Mouse (Mus musculus): Measurements from ENCODE around the gene Hjurp. TPM values are rescaled to one million over a fixed set of nuclear protein-coding genes. Genes with fewer than 3 reads are reported as not detected.

Hjurp gene
- 10 to 100 TPM; 14.5 to 14.6 TPM for total RNA-seq (2021)

DNA sequence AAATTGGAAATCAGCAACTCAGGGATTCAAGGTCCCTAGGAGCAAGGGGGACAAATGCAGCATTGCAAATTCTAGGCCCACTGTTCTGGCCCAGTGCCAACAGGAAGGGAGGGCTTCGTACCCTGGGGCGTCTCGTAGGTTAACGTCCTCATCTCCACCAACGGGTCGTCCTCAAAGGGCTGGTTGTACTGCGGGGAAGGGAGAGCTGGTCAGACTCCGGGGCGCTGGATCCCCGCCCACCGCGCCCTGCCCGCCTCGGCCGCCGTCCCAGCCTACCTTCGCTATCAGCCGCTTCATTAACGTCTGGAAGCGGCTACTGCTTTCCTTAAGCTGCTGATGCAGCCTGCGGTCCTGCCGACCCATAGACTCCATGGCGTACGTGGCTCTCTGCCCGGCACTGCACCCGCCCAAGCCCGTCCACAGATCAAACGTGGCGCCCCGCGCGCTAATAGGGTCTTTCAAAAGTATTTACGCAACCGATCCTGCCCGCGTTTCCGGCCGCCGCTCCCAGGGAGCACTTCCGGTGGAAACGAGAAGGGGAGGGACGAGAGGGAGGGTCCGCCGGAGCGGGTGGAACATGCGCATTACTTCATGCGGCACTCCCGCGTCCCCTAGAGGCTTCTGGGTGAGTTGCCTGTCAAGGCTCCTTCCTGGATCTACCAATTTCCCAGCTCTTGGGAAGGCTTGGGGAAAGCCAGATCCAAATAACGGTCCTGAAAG, at the start of gene Hjurp, which contains the start of gene Trpm8:
Gene Hjurp, minus strand, starts transcription at position 536 of the 720 bp plus-strand sequence.
Gene Trpm8, plus strand, starts transcription at position 564 of the 720 bp plus-strand sequence.
- intact Hi-C loops (cut with DNase I) = loop anchor here (5.0 kb wide), 1 partner anchor 270 kb away; the partner anchor contains the start of gene Usp40
- peak; percentile 100 for DNase-seq (ENCODE audit: low spot score)

DNA sequence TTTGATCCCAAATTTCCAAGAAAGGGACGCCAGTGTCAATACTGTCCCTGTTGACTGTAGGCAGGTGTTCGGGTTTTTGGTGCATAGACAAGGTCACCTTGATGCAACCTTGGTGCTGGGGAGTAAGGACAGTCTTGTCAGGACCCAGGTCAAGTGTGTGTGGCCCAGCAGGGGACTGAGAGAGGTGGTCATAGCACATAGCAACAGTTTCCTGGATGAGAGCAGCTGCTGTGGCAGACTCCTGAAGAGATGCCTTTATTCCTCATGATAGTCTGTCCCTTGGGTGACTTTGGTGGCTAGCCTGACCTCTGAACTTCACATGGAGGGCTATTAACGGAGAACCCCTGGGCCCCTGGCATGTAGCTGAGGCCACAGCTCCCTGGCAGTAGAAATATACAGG, 45.7 kb upstream of the Hjurp start:
- no peak for DNase-seq (ENCODE audit: low spot score)
- intact Hi-C loops (cut with DNase I) = no loop called here

DNA sequence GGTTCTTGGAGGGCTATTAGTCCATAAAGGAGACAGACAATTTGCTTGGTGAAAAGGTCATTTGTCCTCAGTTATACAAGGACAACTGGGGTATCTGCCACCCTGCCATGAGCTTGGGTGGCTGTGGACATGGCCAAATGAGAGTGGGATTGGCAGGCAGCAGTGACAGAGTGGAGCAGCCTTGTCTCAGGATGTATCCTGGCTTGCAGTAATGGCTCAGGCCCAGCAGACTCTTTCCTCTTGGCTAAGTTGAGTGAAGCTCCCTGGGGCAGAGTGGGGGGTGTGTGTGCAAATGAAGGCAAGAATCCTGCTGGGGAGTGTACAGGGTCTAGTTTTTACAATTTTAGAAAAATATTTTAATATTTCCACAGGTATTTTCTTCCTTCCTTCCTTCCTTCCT, 44.7 kb upstream of the Hjurp start:
- DNase-seq (ENCODE audit: low spot score) = no peak
- intact Hi-C loops (cut with DNase I) = no loop called here

DNA sequence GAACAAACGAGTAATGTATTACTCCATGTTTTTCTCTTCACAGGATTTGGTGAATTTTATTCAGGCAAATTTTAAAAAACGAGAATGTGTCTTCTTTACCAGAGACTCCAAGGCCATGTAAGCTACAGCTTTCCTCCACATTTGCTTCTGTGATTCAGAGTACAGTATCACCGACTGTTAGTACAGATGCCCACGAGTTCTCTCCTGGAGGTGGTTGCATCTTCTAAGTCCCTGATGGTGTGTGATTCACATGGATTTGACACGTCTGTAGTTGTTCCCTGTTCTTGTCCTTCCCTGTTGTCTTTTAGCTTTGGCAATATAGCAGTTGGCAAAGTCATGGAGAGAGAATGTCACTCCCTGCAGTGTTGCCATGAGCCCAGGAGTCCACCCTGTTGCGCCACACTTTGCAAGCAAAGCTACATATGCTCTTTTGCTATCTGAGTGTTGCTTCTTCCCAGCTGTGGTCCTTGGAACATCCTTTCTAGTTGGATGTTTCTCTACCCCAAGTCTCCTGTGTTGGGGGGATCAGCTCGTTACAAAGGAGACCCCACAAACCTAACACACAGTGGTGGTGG, 43.5 kb upstream of the Hjurp start:
- no peak for DNase-seq (ENCODE audit: low spot score)
- intact Hi-C loops (cut with DNase I) = no loop called here

DNA sequence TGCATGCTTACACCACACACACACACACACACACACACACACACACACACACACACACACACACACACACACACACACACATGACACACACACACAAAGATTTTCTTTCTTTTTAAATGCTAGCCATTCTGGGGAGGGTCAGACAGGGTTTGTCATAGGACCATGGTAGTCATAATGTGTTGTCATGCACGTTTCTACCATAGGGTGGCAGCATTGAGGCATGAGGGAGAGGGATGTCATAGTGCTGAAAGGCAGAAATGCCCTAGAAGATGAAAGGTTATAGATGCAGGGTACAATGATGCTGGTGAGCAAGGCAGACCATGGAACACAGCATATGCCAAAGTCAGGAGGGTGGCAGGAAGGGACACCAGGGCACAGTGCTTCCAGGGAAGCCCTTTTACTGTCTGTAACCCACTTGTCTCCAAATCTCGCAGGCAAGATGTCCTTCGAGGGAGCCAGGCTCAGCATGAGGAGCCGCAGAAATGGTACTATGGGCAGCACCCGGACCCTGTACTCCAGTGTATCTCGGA, 41.2 kb upstream of the Hjurp start:
- intact Hi-C loops (cut with DNase I) = no loop called here
- DNase-seq (ENCODE audit: low spot score) = no peak

DNA sequence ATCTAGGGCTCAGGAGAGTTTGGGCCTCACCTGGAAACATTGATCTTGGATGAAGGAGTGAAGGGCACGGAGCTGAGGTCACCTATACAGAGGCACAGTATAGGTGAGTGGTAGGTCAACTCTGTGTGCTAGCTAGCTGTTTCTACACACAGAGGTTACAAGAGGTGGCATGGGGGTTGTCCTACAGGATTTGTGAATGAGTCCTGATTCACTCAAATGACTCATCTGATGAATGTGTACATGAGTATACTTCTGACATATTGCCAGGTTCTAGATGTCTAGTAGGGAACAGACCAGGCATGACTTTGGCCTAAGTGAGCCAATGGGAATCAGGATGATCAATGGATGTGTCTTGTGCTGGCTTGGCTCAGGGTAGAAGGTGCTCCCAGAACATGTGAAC, 39.8 kb upstream of the Hjurp start:
- intact Hi-C loops (cut with DNase I) = no loop called here

DNA sequence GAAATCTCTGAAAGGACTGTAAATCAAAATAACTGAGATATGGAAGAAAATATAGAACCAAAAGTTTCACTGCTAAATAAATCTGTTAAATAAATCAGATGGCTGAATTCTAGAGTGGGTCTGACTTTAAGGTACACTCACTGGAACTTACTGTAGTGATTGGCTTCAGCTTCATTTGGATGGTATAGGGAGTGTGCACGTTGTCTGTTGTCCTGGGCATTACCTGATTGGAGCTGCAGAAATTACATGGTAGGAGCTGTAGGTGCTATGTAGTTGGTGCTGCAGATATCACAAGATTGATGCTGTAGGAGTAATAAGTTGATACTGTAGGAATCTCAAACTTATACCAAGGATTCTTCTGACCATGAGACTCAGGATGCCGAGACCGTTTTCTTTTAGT, 32.9 kb upstream of the Hjurp start:
- DNase-seq (ENCODE audit: low spot score) = no peak

More for the DNA sequence above, 39.8 kb upstream of the Hjurp start:
- DNase-seq (ENCODE audit: low spot score) = no peak

DNA sequence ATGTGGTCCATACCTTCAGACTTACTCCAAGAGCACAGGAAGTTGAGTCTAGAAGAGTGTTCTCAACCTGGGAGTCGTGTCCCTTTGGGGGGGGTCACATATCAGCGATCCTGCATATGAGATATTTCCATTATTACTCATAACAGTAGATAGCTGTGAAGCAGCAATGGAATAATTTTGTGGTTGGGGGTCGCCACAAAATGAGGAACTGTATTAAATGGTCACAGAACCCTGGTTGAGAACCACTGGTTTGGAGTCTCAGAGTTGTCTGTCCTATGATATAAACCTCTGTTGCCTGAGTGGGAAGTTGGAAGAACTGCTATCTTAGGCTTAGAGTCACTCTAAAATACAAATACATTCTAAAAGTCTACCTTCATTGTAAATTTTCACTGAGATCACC, 32.5 kb upstream of the Hjurp start:
- no peak for DNase-seq (ENCODE audit: low spot score)
- intact Hi-C loops (cut with DNase I) = no loop called here

More for the DNA sequence above, 32.9 kb upstream of the Hjurp start:
- intact Hi-C loops (cut with DNase I) = no loop called here

DNA sequence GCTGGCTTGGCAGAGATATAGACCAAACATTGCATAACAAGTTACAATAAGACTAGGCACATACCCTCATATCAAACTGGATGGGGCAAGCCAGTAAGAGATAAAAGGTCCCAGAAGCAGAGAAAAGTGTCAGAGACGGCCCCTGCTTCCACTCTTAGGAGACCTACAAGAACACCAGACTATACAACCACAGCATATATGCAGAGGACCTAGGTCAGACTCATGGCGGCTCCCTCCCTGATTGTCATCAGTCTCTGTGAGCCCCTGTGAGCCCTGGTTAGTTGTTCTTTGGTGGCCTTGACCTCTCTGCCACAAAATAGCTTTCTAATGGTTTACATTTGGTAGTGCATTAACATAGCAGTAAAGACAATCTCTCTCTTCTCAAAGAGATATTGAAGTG, 31.6 kb upstream of the Hjurp start:
- no peak for DNase-seq (ENCODE audit: low spot score)
- intact Hi-C loops (cut with DNase I) = no loop called here

DNA sequence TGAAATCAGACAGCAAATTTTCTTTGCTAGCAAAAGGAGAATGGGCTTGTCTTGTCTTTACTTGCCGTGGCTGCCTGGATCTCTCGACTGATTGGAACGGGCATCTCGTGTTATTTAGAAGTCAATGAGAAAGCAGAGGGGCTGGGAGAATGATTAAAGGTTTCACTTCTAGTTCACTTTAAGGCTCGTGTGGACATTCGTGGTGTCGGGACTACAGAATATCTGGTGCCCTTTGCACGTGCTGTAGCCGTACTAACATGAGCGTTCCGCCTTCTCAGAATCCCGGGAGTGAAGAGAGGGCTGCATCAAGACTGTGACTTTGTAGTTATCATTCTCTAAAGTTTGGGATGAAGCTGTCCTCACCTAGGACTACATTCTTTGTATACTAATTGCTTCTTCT, 29.7 kb upstream of the Hjurp start:
- intact Hi-C loops (cut with DNase I) = no loop called here
- no peak for DNase-seq (ENCODE audit: low spot score)

DNA sequence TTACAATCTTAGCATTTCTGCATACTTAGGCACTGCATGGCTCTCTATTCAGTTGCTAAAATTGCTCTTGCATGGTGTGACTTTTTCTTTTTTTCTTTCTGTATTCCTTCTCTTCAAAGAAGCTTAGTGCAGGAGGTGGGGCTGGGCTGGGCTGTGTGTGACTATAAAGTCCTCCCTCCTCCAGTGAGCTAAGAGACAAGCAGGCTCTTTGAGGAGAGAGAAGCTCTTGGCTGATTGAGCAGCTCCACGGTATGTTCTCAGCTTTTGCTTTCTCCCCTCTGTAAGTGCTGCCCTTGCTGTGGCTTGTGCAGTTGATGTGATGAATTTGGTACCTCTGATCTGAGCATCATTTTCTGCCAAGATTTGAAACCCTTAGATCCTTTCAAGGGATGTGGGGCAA, 29.1 kb upstream of the Hjurp start:
- no peak for DNase-seq (ENCODE audit: low spot score)
- intact Hi-C loops (cut with DNase I) = no loop called here

DNA sequence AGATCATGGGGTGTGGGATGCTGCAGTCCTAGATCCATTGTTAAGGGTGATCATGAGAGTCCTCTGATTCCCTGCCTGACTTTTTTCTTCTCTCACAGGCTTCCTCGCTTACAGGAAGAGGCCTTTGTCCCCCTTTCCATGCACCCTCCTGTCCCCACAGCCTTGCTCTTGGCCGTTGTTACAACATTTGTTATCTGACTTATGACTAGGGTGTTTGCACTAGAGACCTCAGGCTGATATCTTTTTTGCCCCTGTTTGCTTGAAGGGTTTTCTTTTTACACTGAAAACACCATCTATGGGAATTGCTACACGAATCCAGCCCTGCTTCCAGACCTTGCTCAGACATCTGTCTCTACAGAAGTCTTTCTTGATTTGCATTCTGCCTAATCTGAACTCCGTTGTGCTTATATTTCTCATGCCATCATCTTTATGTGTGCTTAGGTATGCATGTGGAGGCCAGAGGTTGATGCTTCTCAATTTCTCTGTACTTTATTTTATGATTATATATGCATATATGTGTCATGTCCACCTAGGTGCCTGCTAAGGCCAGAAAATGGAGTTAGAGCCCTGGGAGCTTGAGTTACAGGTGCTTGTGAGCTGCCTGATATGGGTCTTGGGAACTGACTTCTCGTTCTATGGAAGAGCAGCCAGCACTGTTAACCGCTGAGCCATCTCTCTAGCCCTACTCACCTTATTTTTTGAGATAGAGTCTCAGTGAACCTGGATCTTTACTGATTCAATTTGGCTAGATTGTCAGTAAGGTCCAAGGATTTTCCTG, 27.8 kb upstream of the Hjurp start:
- intact Hi-C loops (cut with DNase I) = no loop called here
- no peak for DNase-seq (ENCODE audit: low spot score)

DNA sequence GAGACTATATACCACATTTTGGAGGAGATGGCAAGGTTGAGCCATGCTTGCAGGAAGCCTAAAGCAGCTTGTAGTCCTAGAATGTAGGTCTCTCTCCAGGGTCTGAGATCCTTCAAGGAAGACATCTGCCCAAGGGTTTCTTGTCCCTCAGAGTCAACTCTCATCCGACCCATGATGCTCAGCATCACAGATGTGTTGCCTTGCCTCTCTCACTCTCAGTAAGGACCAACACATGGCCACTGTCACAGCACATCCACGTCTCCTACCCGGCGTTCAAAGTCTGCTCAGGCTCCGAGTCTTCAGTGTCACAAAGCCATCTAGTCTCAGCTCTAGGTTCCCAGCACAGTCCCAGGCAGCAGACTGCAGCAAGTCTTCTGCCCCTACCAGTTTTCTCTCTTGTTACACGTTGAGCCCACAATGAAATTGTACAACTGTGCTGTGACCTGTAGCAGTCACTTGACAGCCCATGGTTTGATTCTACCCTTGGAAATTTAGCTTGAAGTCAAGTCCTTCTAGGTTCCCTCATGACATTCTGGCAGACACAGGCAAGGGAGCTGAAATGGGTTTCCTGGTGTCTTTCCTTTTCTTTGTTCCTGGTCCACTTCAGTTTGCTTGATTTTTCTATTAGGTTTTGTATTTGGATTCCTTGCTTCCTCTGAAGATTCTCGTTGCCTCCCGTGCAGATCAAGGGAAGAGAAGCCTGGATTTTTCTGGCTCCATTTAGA, 27.0 kb upstream of the Hjurp start:
- DNase-seq (ENCODE audit: low spot score) = no peak
- intact Hi-C loops (cut with DNase I) = no loop called here

DNA sequence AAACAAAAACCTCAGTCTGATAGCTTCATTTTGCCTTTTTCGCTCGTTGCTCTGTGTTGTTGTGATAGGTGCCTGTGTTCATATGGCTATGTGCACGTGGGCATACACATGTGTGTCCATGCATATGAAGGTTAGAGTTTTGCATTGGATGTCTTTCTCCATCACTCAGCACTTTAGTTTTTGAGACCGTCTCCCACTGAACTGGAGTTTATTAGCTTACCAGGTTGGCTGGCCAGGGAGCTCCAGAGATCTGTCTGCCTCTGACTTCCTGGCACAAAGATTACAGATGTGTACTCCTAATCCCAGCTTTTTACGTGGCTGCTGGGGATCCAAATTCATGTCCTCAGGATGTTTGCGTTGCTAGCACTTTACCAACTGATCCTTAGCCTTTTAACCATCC, 26.3 kb upstream of the Hjurp start:
- intact Hi-C loops (cut with DNase I) = no loop called here

DNA sequence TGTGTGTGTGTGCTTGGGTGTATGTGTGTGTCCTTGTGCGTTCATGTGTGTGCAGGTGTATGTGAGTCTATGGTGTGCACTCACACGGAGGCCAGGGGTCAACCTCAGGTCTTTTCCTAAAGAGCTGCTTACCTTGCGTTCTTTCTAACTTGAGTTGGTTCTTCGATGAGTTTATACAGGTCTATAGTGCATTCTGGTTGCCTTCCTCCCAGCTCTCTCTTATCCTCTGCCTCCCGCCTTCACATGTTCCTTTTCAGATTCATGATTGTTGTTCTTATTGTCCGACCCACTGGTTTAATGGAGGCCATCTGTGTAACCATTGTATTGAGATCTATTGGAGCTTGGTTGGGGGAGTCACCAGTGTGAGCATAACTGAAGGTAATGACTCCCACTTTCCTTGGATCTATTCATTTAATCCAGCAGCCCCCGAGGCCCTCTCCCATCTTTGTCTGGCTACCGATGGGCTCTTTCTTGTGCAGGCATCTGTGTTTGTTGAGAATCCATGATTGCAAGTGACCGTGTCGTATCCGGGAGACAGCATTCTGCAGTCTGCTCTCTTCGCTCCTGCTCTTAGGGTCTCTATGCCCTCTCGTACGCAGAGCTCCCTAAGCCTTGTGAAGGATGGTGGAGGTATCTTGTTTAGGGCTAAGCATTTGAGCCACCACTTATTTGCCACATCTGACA, 24.8 kb upstream of the Hjurp start:
- intact Hi-C loops (cut with DNase I) = no loop called here
- no peak for DNase-seq (ENCODE audit: low spot score)

More for the DNA sequence above, 26.3 kb upstream of the Hjurp start:
- no peak for DNase-seq (ENCODE audit: low spot score)

DNA sequence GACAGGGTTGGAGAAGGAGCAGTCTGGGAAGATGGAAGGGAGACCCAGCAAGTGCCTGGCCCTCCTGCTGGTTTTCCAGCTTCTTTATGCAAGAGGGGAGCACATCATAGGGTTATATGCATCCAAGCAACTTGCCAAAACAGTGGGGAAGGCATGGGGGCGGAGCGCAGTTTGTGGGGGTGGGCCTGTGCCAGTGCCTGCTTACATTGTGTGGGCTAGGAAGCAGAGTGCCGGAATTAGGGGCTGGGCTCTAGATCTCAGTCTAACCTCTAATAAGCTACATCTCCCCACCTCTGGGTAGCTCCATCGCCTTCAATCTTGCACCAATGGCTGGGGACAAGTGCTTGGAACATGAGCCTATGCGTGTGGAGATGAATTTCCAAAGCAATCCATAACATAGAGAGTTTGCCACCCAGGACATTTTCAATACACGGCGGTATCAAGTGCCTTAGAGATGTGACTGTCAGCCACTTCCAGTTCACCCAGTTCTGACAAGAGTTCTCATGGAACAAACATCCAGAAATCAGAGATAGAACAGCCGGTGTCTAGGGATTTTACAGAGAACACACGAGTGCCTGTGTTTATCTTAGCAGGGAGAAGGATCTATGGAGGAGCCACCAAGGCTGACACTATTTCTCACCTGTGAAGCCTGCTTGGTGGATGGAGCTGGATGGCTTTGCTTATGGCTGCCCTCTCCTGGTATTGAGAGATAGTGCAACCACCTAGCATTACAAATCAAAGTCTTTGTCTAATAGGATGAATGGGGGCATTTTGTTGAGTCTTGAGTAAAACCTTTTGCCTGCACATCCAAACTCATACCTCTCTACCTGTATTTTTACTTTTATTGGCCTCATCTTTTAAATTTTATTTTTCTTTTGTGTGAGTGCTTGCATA, 23.9 kb upstream of the Hjurp start:
- intact Hi-C loops (cut with DNase I) = no loop called here
- no peak for DNase-seq (ENCODE audit: low spot score)

DNA sequence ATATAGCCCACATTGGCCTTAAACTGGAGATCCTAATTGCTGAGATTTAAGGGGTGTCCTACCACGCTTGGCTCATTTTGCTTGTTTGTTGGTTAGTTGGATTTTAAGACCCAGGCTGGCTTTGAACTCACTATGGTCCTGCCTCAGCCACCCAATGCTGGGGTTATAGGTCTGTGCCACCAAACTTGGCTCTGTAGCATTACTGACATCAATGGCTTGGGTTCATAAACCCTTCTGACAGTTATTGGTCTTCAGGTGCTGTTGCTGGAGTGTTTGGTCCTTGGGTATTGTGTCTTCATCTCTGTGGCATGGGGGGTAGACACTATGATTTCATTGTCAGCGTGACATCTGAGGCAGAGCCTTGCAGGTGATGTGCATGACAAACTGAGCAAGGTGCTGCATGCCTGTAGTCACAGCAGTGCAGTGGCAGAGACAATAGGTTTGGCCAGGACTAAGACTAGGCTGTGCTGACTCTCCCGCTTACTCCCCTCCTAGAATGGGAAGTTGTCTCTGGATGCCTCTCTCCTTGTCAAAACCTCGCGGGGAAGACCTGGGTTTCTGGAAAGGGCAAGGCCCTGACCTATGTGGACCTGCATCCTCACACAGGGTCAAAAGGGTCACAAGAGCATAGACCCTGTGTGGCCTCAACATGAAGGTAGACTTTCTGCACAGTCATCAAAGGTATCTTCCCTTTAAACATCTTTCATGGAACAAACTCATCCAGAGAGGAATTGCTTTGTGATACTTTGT, 23.0 kb upstream of the Hjurp start:
- intact Hi-C loops (cut with DNase I) = no loop called here
- no peak for DNase-seq (ENCODE audit: low spot score)

DNA sequence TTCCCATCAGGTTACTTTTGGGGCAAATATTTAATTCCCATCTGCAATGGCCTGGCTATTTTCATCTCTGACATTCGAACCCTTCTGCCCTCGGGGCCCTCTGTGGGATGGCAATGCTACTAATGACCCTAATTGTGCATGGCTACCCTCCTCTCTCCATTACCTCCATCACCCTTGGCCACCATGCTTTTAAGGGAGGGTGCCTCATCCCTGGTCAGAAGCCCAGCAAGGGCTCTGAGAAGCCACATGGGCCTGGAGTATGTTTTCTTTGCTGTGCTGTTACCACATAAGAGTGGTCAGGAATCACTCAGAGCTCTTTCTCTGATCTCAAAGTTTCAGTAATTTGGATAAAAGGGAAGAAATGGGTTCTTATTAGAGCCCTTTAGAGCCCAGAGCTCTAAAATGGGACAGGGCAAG, 22.1 kb upstream of the Hjurp start:
- no peak for DNase-seq (ENCODE audit: low spot score)
- intact Hi-C loops (cut with DNase I) = no loop called here
